Mouse (Mus musculus) liver, embryonic 12.5 days (tissue): Measurements from ENCODE around the gene Ppp5c. TPM values are rescaled to one million over a fixed set of nuclear protein-coding genes. Genes with fewer than 3 reads are reported as not detected.
A peak's percentile ranks its signal among the peaks of the same experiment; 100 is the strongest.

Experiments used
- ATAC-seq: fragments of 200-750 bp; cut with Nextera tagmentation; 2 replicates; pipeline ENCODE4 v1.8.0; 2017; ENCODE audit warnings: moderate number of reproducible peaks, mild to moderate bottlenecking, moderate library complexity
- H3K27ac ChIP-seq: fragments of 300-500 bp; sonication (generic); 2 replicates; pipeline ENCODE4 v1.5.1; 2016; ENCODE audit warnings: mild to moderate bottlenecking
- H3K27me3 ChIP-seq: fragments of 300-500 bp; sonication (generic); replicated peaks from 2 replicates; pipeline ENCODE4 v1.6.1; 2016; ENCODE audit warnings: mild to moderate bottlenecking, moderate library complexity
- H3K36me3 ChIP-seq: fragments of 300-500 bp; sonication (generic); 2 replicates; pipeline ENCODE4 v1.6.1; 2016; ENCODE audit warnings: mild to moderate bottlenecking, moderate library complexity
- H3K4me1 ChIP-seq: fragments of 300-500 bp; sonication (generic); 2 replicates; pipeline ENCODE4 v1.6.1; 2016
- H3K4me2 ChIP-seq: fragments of 300-500 bp; sonication (generic); 2 replicates; pipeline ENCODE4 v1.6.1; 2016; ENCODE audit warnings: mild to moderate bottlenecking, moderate library complexity
- H3K4me3 ChIP-seq: fragments of 300-500 bp; sonication (generic); 2 replicates; pipeline ENCODE4 v1.5.1; 2016; ENCODE audit warnings: mild to moderate bottlenecking, moderate library complexity
- H3K9ac ChIP-seq: fragments of 300-500 bp; sonication (generic); 2 replicates; pipeline ENCODE4 v1.6.1; 2016; ENCODE audit warnings: mild to moderate bottlenecking, moderate library complexity
- H3K9me3 ChIP-seq: fragments of 300-500 bp; sonication (generic); replicated peaks from 2 replicates; pipeline ENCODE4 v1.6.1; 2016; ENCODE audit warnings: mild to moderate bottlenecking, moderate library complexity
- WGBS: fragments of 180-500 bp; shearing (Covaris S2); methylation state at CpG from one replicate; pipeline ENCODE4 v1.1.7; 2016; ENCODE audit not compliant: insufficient replicate concordance; 5-methylcytosine and 5-hydroxymethylcytosine counted together
- polyA plus RNA-seq: library from polyadenylated mRNA; unstranded; fragments of >200 nt; fragmentation: Nextera tagmentation; extraction: Ambion mirVana; gene quantifications from 2 replicates; pipeline ENCODE4 v1.2.1, GENCODE M21; 2016

Ppp5c gene
- polyA plus RNA-seq, 1 experiment from 2014 or later, result 75.2 TPM

- Histone ChIP-seq H3K27me3 (no peaks in the 10 kb centered on the region), H3K9ac (no peak overlapping the region), H3K4me2 (no peak overlapping the region), H3K4me3 (no peak overlapping the region), H3K27ac (no peak overlapping the region), H3K36me3 (peaks cover 92% of the 10 kb centered on the region), H3K4me1 (peaks cover 14% of the 10 kb centered on the region; the same call in 1 of the 2 replicates), H3K9me3 (no peaks in the 10 kb centered on the region)
- ATAC-seq, result no peak
- WGBS, result 83% methylated on average over 4 of the region's 4 CpGs
These were observed 20.4 kb downstream of the Ppp5c start for GRCm38 (mm10) chr7:17007300-17007699.

GRCm38 (mm10) chr7:17004716-17005115 lies 23.0 kb downstream of the Ppp5c start:
- H3K4me1 ChIP-seq, result peaks cover 21% of the 10 kb centered on the region
- no peaks in the 10 kb centered on the region for H3K9me3 ChIP-seq
- no peak for ATAC-seq
- no peak overlapping the region for H3K27ac ChIP-seq
- H3K36me3 ChIP-seq, result peaks cover 76% of the 10 kb centered on the region
- H3K27me3 ChIP-seq, result no peaks in the 10 kb centered on the region
- H3K4me2 ChIP-seq, result no peak overlapping the region
- 72% methylated on average over 7 of the region's 7 CpGs for WGBS
- H3K9ac ChIP-seq, result no peak overlapping the region
- H3K4me3 ChIP-seq, result no peak overlapping the region

- peak overlapping the region; percentile 43 for H3K27ac ChIP-seq
- no peak overlapping the region for H3K4me3 ChIP-seq
- no peaks in the 10 kb centered on the region for H3K27me3 ChIP-seq
- H3K4me2 ChIP-seq, result no peak overlapping the region
- ATAC-seq, result no peak
- 73% methylated on average over 7 of the region's 7 CpGs for WGBS
- no peak overlapping the region for H3K9ac ChIP-seq
- no peaks in the 10 kb centered on the region for H3K9me3 ChIP-seq
- H3K36me3 ChIP-seq, result peaks cover 68% of the 10 kb centered on the region
- peaks cover 34% of the 10 kb centered on the region for H3K4me1 ChIP-seq
These were observed 24.3 kb downstream of the Ppp5c start for GRCm38 (mm10) chr7:17003230-17003960.

- peaks cover 42% of the 10 kb centered on the region for H3K4me1 ChIP-seq
- H3K4me2 ChIP-seq, result no peak overlapping the region
- H3K27me3 ChIP-seq, result no peaks in the 10 kb centered on the region
- H3K36me3 ChIP-seq, result peaks cover 66% of the 10 kb centered on the region
- no peak overlapping the region for H3K4me3 ChIP-seq
- peak; percentile 58 for ATAC-seq
- peak overlapping the region; percentile 43; the same call in 1 of the 2 replicates for H3K27ac ChIP-seq
- WGBS, result 22% methylated on average over 7 of the region's 7 CpGs
- H3K9me3 ChIP-seq, result no peaks in the 10 kb centered on the region
- no peak overlapping the region for H3K9ac ChIP-seq
These were observed 25.1 kb downstream of the Ppp5c start for GRCm38 (mm10) chr7:17002375-17003195.

- Histone ChIP-seq H3K4me1 (peaks cover 59% of the 10 kb centered on the region), H3K27me3 (peaks cover 10% of the 10 kb centered on the region), H3K4me3 (peak overlapping the region; percentile 18; the same call in 1 of the 2 replicates), H3K36me3 (peaks cover 45% of the 10 kb centered on the region), H3K27ac (peak overlapping the region; percentile 38; the same call in 1 of the 2 replicates), H3K9me3 (no peaks in the 10 kb centered on the region), H3K9ac (peak overlapping the region; percentile 47), H3K4me2 (peak overlapping the region; percentile 55)
- WGBS, result 16% methylated on average over 4 of the region's 4 CpGs
- ATAC-seq, result peak; percentile 46
These were observed 28.1 kb downstream of the Ppp5c start for GRCm38 (mm10) chr7:16999650-17000049.

- Histone ChIP-seq H3K4me2 (peak overlapping the region; percentile 55), H3K9me3 (no peaks in the 10 kb centered on the region), H3K36me3 (peaks cover 41% of the 10 kb centered on the region), H3K4me1 (peaks cover 61% of the 10 kb centered on the region), H3K9ac (peak overlapping the region; percentile 47), H3K27me3 (peaks cover 14% of the 10 kb centered on the region), H3K4me3 (peak overlapping the region; percentile 18; the same call in 1 of the 2 replicates), H3K27ac (peak overlapping the region; percentile 38; the same call in 1 of the 2 replicates)
- WGBS, result 26% methylated on average over 4 of the region's 4 CpGs
- peak; percentile 67 for ATAC-seq
These were observed 28.5 kb downstream of the Ppp5c start for GRCm38 (mm10) chr7:16999233-16999632.

- Histone ChIP-seq H3K4me3 (peak overlapping the region; percentile 60), H3K27ac (no peak overlapping the region), H3K4me1 (peaks cover 80% of the 10 kb centered on the region), H3K9me3 (no peaks in the 10 kb centered on the region), H3K36me3 (peaks cover 24% of the 10 kb centered on the region), H3K4me2 (peak overlapping the region; percentile 69), H3K27me3 (peaks cover 16% of the 10 kb centered on the region), H3K9ac (0 out of 2 replicates have a peak overlapping the region, but pooled peaks have one; percentile 65)
- WGBS, result 80% methylated on average over 4 of the region's 4 CpGs
- no peak for ATAC-seq
These were observed 32.4 kb downstream of the Ppp5c start for GRCm38 (mm10) chr7:16995345-16995744.

- Histone ChIP-seq H3K27ac (0 out of 2 replicates have a peak overlapping the region, but pooled peaks have one; percentile 58), H3K4me2 (peak overlapping the region; percentile 69), H3K9ac (peak overlapping the region; percentile 65), H3K9me3 (no peaks in the 10 kb centered on the region), H3K36me3 (peaks cover 20% of the 10 kb centered on the region), H3K27me3 (peaks cover 16% of the 10 kb centered on the region), H3K4me3 (peak overlapping the region; percentile 60), H3K4me1 (peaks cover 84% of the 10 kb centered on the region)
- WGBS, result 8% methylated on average over 20 of the region's 20 CpGs
- no peak for ATAC-seq
These were observed 33.3 kb downstream of the Ppp5c start for GRCm38 (mm10) chr7:16994400-16994799.

- H3K36me3 ChIP-seq, result peaks cover 20% of the 10 kb centered on the region
- peak overlapping the region; percentile 69 for H3K4me2 ChIP-seq
- WGBS, result 3% methylated on average over 26 of the region's 27 CpGs
- H3K4me3 ChIP-seq, result peak overlapping the region; percentile 60
- H3K9me3 ChIP-seq, result no peaks in the 10 kb centered on the region
- peak overlapping the region; percentile 65 for H3K9ac ChIP-seq
- peaks cover 78% of the 10 kb centered on the region for H3K4me1 ChIP-seq
- H3K27me3 ChIP-seq, result peaks cover 16% of the 10 kb centered on the region
- ATAC-seq, result peak; percentile 83
- H3K27ac ChIP-seq, result peak overlapping the region; percentile 58; the same call in 1 of the 2 replicates
These were observed 33.9 kb downstream of the Ppp5c start for GRCm38 (mm10) chr7:16993651-16994399.

- Histone ChIP-seq H3K36me3 (peaks cover 7% of the 10 kb centered on the region), H3K27me3 (peaks cover 16% of the 10 kb centered on the region), H3K9ac (peak within 1 kb of the TSS; percentile 65), H3K4me2 (peak within 1 kb of the TSS; percentile 69), H3K4me1 (peaks cover 64% of the 10 kb centered on the region), H3K4me3 (peak within 1 kb of the TSS; percentile 60), H3K27ac (peak within 1 kb of the TSS; percentile 27), H3K9me3 (no peaks in the 10 kb centered on the region)
- WGBS, result 87% methylated on average over 5 of the region's 5 CpGs
- ATAC-seq, result no peak
These were observed 35.3 kb downstream of the Ppp5c start, which contains the start of gene Ccdc8 for GRCm38 (mm10) chr7:16992451-16992807. TSS of gene Ccdc8 (plus strand) at chr7:16992708.

- Histone ChIP-seq H3K27ac (peak overlapping the region; percentile 27), H3K4me3 (no peak overlapping the region), H3K36me3 (0 out of 2 replicates have a peak, but pooled peaks cover 4% of the 10 kb centered on the region), H3K9me3 (no peaks in the 10 kb centered on the region), H3K4me1 (peaks cover 64% of the 10 kb centered on the region), H3K9ac (no peak overlapping the region), H3K4me2 (peak overlapping the region; percentile 5; the same call in 1 of the 2 replicates), H3K27me3 (peaks cover 16% of the 10 kb centered on the region)
- no peak for ATAC-seq
- WGBS, result 60% methylated on average over 18 of the region's 18 CpGs
These were observed 35.9 kb downstream of the Ppp5c start for GRCm38 (mm10) chr7:16991681-16992450.
